Mouse (Mus musculus) heart, embryonic 15.5 days (tissue): ENCODE measurements around the gene Lmln. TPM values are rescaled to one million over a fixed set of nuclear protein-coding genes. Genes with fewer than 3 reads are reported as not detected.

Experiments used
- ATAC-seq: fragments of 200-750 bp; cut with Nextera tagmentation; replicated peaks from 2 replicates; pipeline ENCODE4 v1.8.0; 2017; ENCODE audit warnings: low read depth, moderate TSS enrichment; ENCODE audit not compliant: insufficient number of reproducible peaks, insufficient read depth, low FRiP score
- H3K27ac ChIP-seq: fragments of 300-500 bp; sonication (generic); 2 replicates; pipeline ENCODE4 v1.5.1; 2015; ENCODE audit warnings: mild to moderate bottlenecking, inconsistent platforms
- H3K27me3 ChIP-seq: fragments of 300-500 bp; sonication (generic); 2 replicates; pipeline ENCODE4 v1.6.1; 2015; ENCODE audit warnings: inconsistent platforms
- H3K36me3 ChIP-seq: fragments of 300-500 bp; sonication (generic); 2 replicates; pipeline ENCODE4 v1.6.1; 2015; ENCODE audit warnings: mild to moderate bottlenecking, inconsistent platforms
- H3K4me1 ChIP-seq: fragments of 300-500 bp; sonication (generic); replicated peaks from 2 replicates; pipeline ENCODE4 v1.6.1; 2015; ENCODE audit warnings: inconsistent platforms
- H3K4me2 ChIP-seq: fragments of 300-500 bp; sonication (generic); 2 replicates; pipeline ENCODE4 v1.6.1; 2015; ENCODE audit warnings: inconsistent platforms, mild to moderate bottlenecking, moderate library complexity
- H3K4me3 ChIP-seq: fragments of 300-500 bp; sonication (generic); 2 replicates; pipeline ENCODE4 v1.5.1; 2015; ENCODE audit warnings: mild to moderate bottlenecking, inconsistent platforms
- H3K9ac ChIP-seq: fragments of 300-500 bp; sonication (generic); 2 replicates; pipeline ENCODE4 v1.6.1; 2015; ENCODE audit warnings: mild to moderate bottlenecking, inconsistent platforms
- H3K9me3 ChIP-seq: fragments of 300-500 bp; sonication (generic); replicated peaks from 2 replicates; pipeline ENCODE4 v1.6.1; 2016; ENCODE audit warnings: inconsistent platforms
- WGBS: fragments of 180-500 bp; shearing (Covaris S2); methylation state at CpG from one replicate; pipeline ENCODE4 v1.1.7; 2015; ENCODE audit warnings: mixed read lengths; 5-methylcytosine and 5-hydroxymethylcytosine counted together
- polyA plus RNA-seq: library from polyadenylated mRNA; unstranded; fragments of >200 nt; fragmentation: Nextera tagmentation; extraction: Ambion mirVana; gene quantifications from 2 replicates; pipeline ENCODE4 v1.2.1, GENCODE M21; 2015

The Lmln gene
- polyA plus RNA-seq = 2.4 and 3.0 TPM in 2 replicates

GRCm38 (mm10) chr16:33062024-33062681, at the start of gene Lmln:
Gene Lmln, plus strand, starts transcription at chr16:33062521.
- peak within 1 kb of the TSS; percentile 78 for H3K4me3 ChIP-seq
- H3K36me3 ChIP-seq = peaks cover 31% of the 10 kb centered on the region
- ATAC-seq = peak; percentile 96
- no peaks in the 10 kb centered on the region for H3K27me3 ChIP-seq
- peaks cover 33% of the 10 kb centered on the region for H3K4me1 ChIP-seq
- peak within 1 kb of the TSS; percentile 90 for H3K27ac ChIP-seq
- peak within 1 kb of the TSS; percentile 89 for H3K4me2 ChIP-seq
- H3K9ac ChIP-seq = peak within 1 kb of the TSS; percentile 67
- no peaks in the 10 kb centered on the region for H3K9me3 ChIP-seq
- WGBS = under 1% methylated on average over 64 of the region's 64 CpGs

- Histone ChIP-seq H3K4me3 (no peak overlapping the region), H3K27me3 (no peaks in the 10 kb centered on the region), H3K36me3 (peaks cover 46% of the 10 kb centered on the region), H3K9ac (no peak overlapping the region), H3K4me2 (no peak overlapping the region), H3K27ac (no peak overlapping the region), H3K4me1 (peaks cover 3% of the 10 kb centered on the region; the same call in 1 of the 2 replicates), H3K9me3 (no peaks in the 10 kb centered on the region)
- no peak for ATAC-seq
- WGBS = 94% methylated on average over 5 of the region's 5 CpGs
These were observed 48.5 kb upstream of the Lmln start for GRCm38 (mm10) chr16:33013801-33014200.

- ATAC-seq = no peak
- H3K27ac ChIP-seq = no peak overlapping the region
These were observed 47.4 kb upstream of the Lmln start for GRCm38 (mm10) chr16:33014921-33015320.

GRCm38 (mm10) chr16:33015396-33015907, 46.9 kb upstream of the Lmln start:
- H3K4me2 ChIP-seq = no peak overlapping the region
- ATAC-seq = no peak
- peaks cover 30% of the 10 kb centered on the region; the same call in 1 of the 2 replicates for H3K36me3 ChIP-seq
- 90% methylated on average over 3 of the region's 3 CpGs for WGBS
- no peaks in the 10 kb centered on the region for H3K9me3 ChIP-seq
- H3K27me3 ChIP-seq = no peaks in the 10 kb centered on the region
- no peak overlapping the region for H3K9ac ChIP-seq
- H3K4me1 ChIP-seq = peaks cover 3% of the 10 kb centered on the region; the same call in 1 of the 2 replicates
- no peak overlapping the region for H3K27ac ChIP-seq
- no peak overlapping the region for H3K4me3 ChIP-seq

More at GRCm38 (mm10) chr16:33014921-33015320, 47.4 kb upstream of the Lmln start:
- Histone ChIP-seq H3K4me3 (no peak overlapping the region), H3K4me2 (no peak overlapping the region), H3K27me3 (no peaks in the 10 kb centered on the region), H3K4me1 (peaks cover 3% of the 10 kb centered on the region; the same call in 1 of the 2 replicates), H3K36me3 (peaks cover 35% of the 10 kb centered on the region), H3K9me3 (no peaks in the 10 kb centered on the region), H3K9ac (no peak overlapping the region)
- 86% methylated on average over 1 of the region's 1 CpGs for WGBS

GRCm38 (mm10) chr16:33015986-33016385, 46.3 kb upstream of the Lmln start:
- Histone ChIP-seq H3K4me3 (no peak overlapping the region), H3K9ac (no peak overlapping the region), H3K4me1 (peaks cover 3% of the 10 kb centered on the region; the same call in 1 of the 2 replicates), H3K4me2 (no peak overlapping the region), H3K36me3 (peaks cover 30% of the 10 kb centered on the region; the same call in 1 of the 2 replicates), H3K27me3 (no peaks in the 10 kb centered on the region), H3K27ac (no peak overlapping the region), H3K9me3 (no peaks in the 10 kb centered on the region)
- 63% methylated on average over 2 of the region's 2 CpGs for WGBS
- ATAC-seq = no peak

GRCm38 (mm10) chr16:33017677-33018349, 44.5 kb upstream of the Lmln start:
- Histone ChIP-seq H3K9ac (no peak overlapping the region), H3K4me1 (peaks cover 3% of the 10 kb centered on the region; the same call in 1 of the 2 replicates), H3K27me3 (no peaks in the 10 kb centered on the region), H3K36me3 (peaks cover 20% of the 10 kb centered on the region; the same call in 1 of the 2 replicates), H3K4me2 (no peak overlapping the region), H3K4me3 (no peak overlapping the region), H3K9me3 (no peaks in the 10 kb centered on the region), H3K27ac (no peak overlapping the region)
- no peak for ATAC-seq
- WGBS = 79% methylated on average over 5 of the region's 5 CpGs

- H3K9ac ChIP-seq = no peak overlapping the region
- no peak overlapping the region for H3K4me2 ChIP-seq
- no peak overlapping the region for H3K4me3 ChIP-seq
- WGBS = 72% methylated on average over 21 of the region's 21 CpGs
- peaks cover 7% of the 10 kb centered on the region; the same call in 1 of the 2 replicates for H3K36me3 ChIP-seq
- peaks cover 3% of the 10 kb centered on the region; the same call in 1 of the 2 replicates for H3K4me1 ChIP-seq
- ATAC-seq = no peak
- no peaks in the 10 kb centered on the region for H3K9me3 ChIP-seq
- H3K27me3 ChIP-seq = no peaks in the 10 kb centered on the region
- H3K27ac ChIP-seq = no peak overlapping the region
These were observed 43.1 kb upstream of the Lmln start for GRCm38 (mm10) chr16:33019117-33019770.

GRCm38 (mm10) chr16:33021381-33021780, 40.9 kb upstream of the Lmln start:
- no peak overlapping the region for H3K27ac ChIP-seq
- H3K9ac ChIP-seq = no peak overlapping the region
- H3K4me2 ChIP-seq = no peak overlapping the region
- H3K9me3 ChIP-seq = no peaks in the 10 kb centered on the region
- no peaks in the 10 kb centered on the region for H3K36me3 ChIP-seq
- no peaks in the 10 kb centered on the region for H3K27me3 ChIP-seq
- WGBS = 62% methylated on average over 3 of the region's 3 CpGs
- H3K4me1 ChIP-seq = peaks cover 4% of the 10 kb centered on the region
- ATAC-seq = no peak
- H3K4me3 ChIP-seq = no peak overlapping the region

GRCm38 (mm10) chr16:33023750-33024149, 38.6 kb upstream of the Lmln start:
- Histone ChIP-seq H3K27ac (no peak overlapping the region), H3K4me1 (peaks cover 4% of the 10 kb centered on the region), H3K9ac (no peak overlapping the region), H3K27me3 (no peaks in the 10 kb centered on the region), H3K4me3 (no peak overlapping the region), H3K9me3 (no peaks in the 10 kb centered on the region), H3K4me2 (no peak overlapping the region), H3K36me3 (no peaks in the 10 kb centered on the region)
- no peak; the same call in 1 of the 2 replicates for ATAC-seq
- 4% methylated on average over 4 of the region's 4 CpGs for WGBS

GRCm38 (mm10) chr16:33024456-33025104, 37.7 kb upstream of the Lmln start:
- H3K4me2 ChIP-seq = no peak overlapping the region
- H3K4me3 ChIP-seq = no peak overlapping the region
- no peaks in the 10 kb centered on the region for H3K36me3 ChIP-seq
- no peaks in the 10 kb centered on the region for H3K9me3 ChIP-seq
- WGBS = 54% methylated on average over 8 of the region's 8 CpGs
- peaks cover 4% of the 10 kb centered on the region for H3K4me1 ChIP-seq
- no peak overlapping the region for H3K9ac ChIP-seq
- no peak overlapping the region for H3K27ac ChIP-seq
- ATAC-seq = no peak
- no peaks in the 10 kb centered on the region for H3K27me3 ChIP-seq

GRCm38 (mm10) chr16:33026357-33026756, 36.0 kb upstream of the Lmln start:
- Histone ChIP-seq H3K4me3 (no peak overlapping the region), H3K27ac (no peak overlapping the region), H3K4me2 (no peak overlapping the region), H3K4me1 (peaks cover 4% of the 10 kb centered on the region), H3K36me3 (no peaks in the 10 kb centered on the region), H3K9me3 (no peaks in the 10 kb centered on the region), H3K27me3 (no peaks in the 10 kb centered on the region), H3K9ac (no peak overlapping the region)
- no peak for ATAC-seq
- 82% methylated on average over 7 of the region's 7 CpGs for WGBS
